Mouse (Mus musculus) G1E (cell line): ENCODE results near the gene Erbb2.

Experiments used
- CTCF ChIP-seq: IDR thresholded peaks from 2 replicates; pipeline ENCODE4 v1.5.1; 2012; ENCODE audit warnings: low read depth, low read length, inconsistent platforms, mixed read lengths
- TAL1 ChIP-seq: conservative IDR thresholded peaks from 2 replicates; pipeline ENCODE4 v1.6.1; 2012; ENCODE audit warnings: low read depth, low read length, inconsistent platforms, mixed read lengths

DNA sequence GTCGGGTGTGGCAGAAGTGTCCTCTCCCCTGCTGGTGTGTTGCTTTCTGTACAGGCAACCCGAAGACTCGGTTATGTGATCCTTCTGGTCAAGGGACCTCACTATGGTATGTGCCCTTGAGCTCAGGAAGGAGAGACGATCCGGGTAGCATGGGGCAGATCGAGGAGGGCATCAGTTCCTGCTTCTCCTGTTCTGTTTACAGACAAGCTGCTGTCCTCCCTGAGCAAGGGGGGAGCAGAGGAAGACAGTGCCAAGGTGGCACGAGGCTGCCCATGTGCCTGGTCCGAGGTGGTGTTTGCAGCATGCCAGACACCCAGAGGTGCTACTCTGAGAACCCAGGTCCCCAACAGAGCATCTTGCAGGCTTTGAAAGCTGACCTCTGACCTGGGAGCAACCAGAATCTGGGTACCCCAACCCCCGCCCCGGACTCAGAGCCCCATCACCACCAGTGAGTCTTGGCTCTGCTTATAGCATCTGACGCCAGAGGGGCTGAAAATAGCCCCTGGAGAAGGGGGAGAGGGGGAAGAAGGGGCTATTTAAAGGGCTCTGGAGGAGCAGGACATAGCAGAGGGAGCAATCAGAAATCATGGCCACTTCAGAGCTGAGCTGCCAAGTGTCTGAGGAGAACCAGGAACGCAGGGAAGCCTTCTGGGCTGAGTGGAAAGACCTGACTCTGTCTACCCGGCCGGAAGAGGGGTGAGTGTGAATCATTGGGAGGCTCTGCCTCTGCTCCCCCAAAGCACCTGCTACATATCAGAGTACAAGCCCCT is 28.8 kb upstream of the Erbb2 start, which contains the start of gene Tcap:
- TF ChIP-seq CTCF (no peak), TAL1 (no peak)
